Mouse (Mus musculus) forebrain, embryonic 14.5 days (tissue): Measurements from ENCODE around the gene Atg2a. TPM values are rescaled to one million over a fixed set of nuclear protein-coding genes. Genes with fewer than 3 reads are reported as not detected.

Experiments used
- ATAC-seq: fragments of 200-750 bp; cut with Nextera tagmentation; 2 replicates; pipeline ENCODE4 v1.8.0; 2017; ENCODE audit warnings: mild to moderate bottlenecking, moderate library complexity
- DNase-seq: peaks from one replicate; pipeline ENCODE4 v3.0.0-alpha.2; 2015; ENCODE audit warnings: low spot score
- H3K27ac ChIP-seq: fragments of 300-500 bp; sonication (generic); 2 replicates; pipeline ENCODE4 v1.5.1; 2014; ENCODE audit warnings: low read depth, mild to moderate bottlenecking, control low read depth, low read length, moderate library complexity
- H3K27me3 ChIP-seq: fragments of 300-500 bp; sonication (generic); replicated peaks from 2 replicates; pipeline ENCODE4 v1.6.1; 2014; ENCODE audit warnings: low read length, control low read depth, mixed read lengths; ENCODE audit not compliant: control insufficient read depth, insufficient read depth
- H3K36me3 ChIP-seq: fragments of 300-500 bp; sonication (generic); 2 replicates; pipeline ENCODE4 v1.6.1; 2014; ENCODE audit warnings: low read length, control low read depth; ENCODE audit not compliant: control insufficient read depth, insufficient read depth
- H3K4me1 ChIP-seq: fragments of 300-500 bp; sonication (generic); 2 replicates; pipeline ENCODE4 v1.6.1; 2014; ENCODE audit warnings: antibody characterized with exemption, low read length, control low read depth; ENCODE audit not compliant: control insufficient read depth, insufficient read depth
- H3K4me2 ChIP-seq: fragments of 300-500 bp; sonication (generic); 2 replicates; pipeline ENCODE4 v1.6.1; 2014; ENCODE audit warnings: mild to moderate bottlenecking, control low read depth, low read length
- H3K4me3 ChIP-seq: fragments of 300-500 bp; sonication (generic); 2 replicates; pipeline ENCODE4 v1.5.1; 2014; ENCODE audit warnings: low read depth, low read length, control low read depth
- H3K9ac ChIP-seq: fragments of 300-500 bp; sonication (generic); 2 replicates; pipeline ENCODE4 v1.6.1; 2014; ENCODE audit warnings: mild to moderate bottlenecking, low read length, control low read depth, moderate library complexity
- H3K9me3 ChIP-seq: fragments of 300-500 bp; sonication (generic); replicated peaks from 2 replicates; pipeline ENCODE4 v1.6.1; 2016; ENCODE audit warnings: low read length, control low read depth, mixed read lengths; ENCODE audit not compliant: control insufficient read depth
- WGBS: fragments of 180-500 bp; shearing (Covaris S2); extraction: QIAGEN DNeasy Blood & Tissue Kit; methylation state at CpG from one replicate; pipeline ENCODE4 v1.1.7; 2014; 5-methylcytosine and 5-hydroxymethylcytosine counted together
- polyA plus RNA-seq: library from polyadenylated mRNA; unstranded; fragments of >200 nt; fragmentation: Nextera tagmentation; extraction: Ambion mirVana; gene quantifications from 2 replicates; pipeline ENCODE4 v1.2.1, GENCODE M21; 2014

The Atg2a gene
- polyA plus RNA-seq, 1 experiment from 2014 or later: 7.9 TPM

- DNase-seq (peak; percentile 56), ATAC-seq (no peak)
- H3K9me3 ChIP-seq: no peaks in the 10 kb centered on the region
- no peaks in the 10 kb centered on the region for H3K27me3 ChIP-seq
- WGBS: 49% methylated on average over 7 of the region's 7 CpGs
- no peak overlapping the region for H3K9ac ChIP-seq
- no peaks in the 10 kb centered on the region for H3K4me1 ChIP-seq
- H3K4me2 ChIP-seq: no peak overlapping the region
- no peak overlapping the region for H3K4me3 ChIP-seq
- peaks cover 52% of the 10 kb centered on the region for H3K36me3 ChIP-seq
- H3K27ac ChIP-seq: no peak overlapping the region
Measured at GRCm38 (mm10) chr19:6262222-6262621, 20.8 kb downstream of the Atg2a start.

GRCm38 (mm10) chr19:6262839-6263433, 21.5 kb downstream of the Atg2a start:
- H3K27me3 ChIP-seq: no peaks in the 10 kb centered on the region
- DNase-seq (no peak), ATAC-seq (no peak)
- H3K4me3 ChIP-seq: no peak overlapping the region
- WGBS: 90% methylated on average over 8 of the region's 8 CpGs
- H3K27ac ChIP-seq: no peak overlapping the region
- no peak overlapping the region for H3K4me2 ChIP-seq
- H3K9me3 ChIP-seq: no peaks in the 10 kb centered on the region
- peaks cover 45% of the 10 kb centered on the region for H3K36me3 ChIP-seq
- H3K9ac ChIP-seq: no peak overlapping the region
- H3K4me1 ChIP-seq: no peaks in the 10 kb centered on the region

GRCm38 (mm10) chr19:6264200-6264599, 22.7 kb downstream of the Atg2a start:
- WGBS: 82% methylated on average over 9 of the region's 9 CpGs
- no peak overlapping the region for H3K4me3 ChIP-seq
- H3K27me3 ChIP-seq: no peaks in the 10 kb centered on the region
- H3K4me2 ChIP-seq: no peak overlapping the region
- H3K36me3 ChIP-seq: peaks cover 32% of the 10 kb centered on the region
- H3K9me3 ChIP-seq: no peaks in the 10 kb centered on the region
- DNase-seq (no peak), ATAC-seq (no peak)
- H3K4me1 ChIP-seq: no peaks in the 10 kb centered on the region
- H3K9ac ChIP-seq: no peak overlapping the region
- no peak overlapping the region for H3K27ac ChIP-seq

DNA sequence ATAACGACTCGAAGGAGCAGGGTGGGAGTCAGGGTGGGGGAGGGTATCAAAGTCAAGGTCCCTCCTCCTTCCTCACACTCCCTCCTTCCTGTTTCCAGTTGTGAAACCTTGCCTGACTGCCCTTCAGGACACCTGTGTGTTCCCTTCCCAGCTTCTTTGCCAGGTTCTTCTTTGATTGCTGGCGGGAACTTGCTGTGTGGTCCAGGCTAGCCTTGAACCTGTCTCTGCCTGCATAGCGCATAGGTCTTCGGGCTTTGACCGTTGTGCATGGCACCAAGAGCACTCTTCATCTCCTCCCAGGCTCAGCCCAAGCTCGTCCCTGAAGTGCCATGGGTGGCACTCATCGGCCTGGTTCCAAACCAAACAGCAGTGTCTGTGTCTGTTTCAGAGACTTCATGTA, 23.5 kb downstream of the Atg2a start:
- Histone ChIP-seq H3K27me3 (no peaks in the 10 kb centered on the region), H3K27ac (no peak overlapping the region), H3K4me2 (no peak overlapping the region), H3K4me3 (no peak overlapping the region), H3K9ac (no peak overlapping the region), H3K9me3 (no peaks in the 10 kb centered on the region), H3K4me1 (no peaks in the 10 kb centered on the region), H3K36me3 (peaks cover 28% of the 10 kb centered on the region)
- 91% methylated on average over 8 of the region's 8 CpGs for WGBS
- DNase-seq: no peak
- no peak for ATAC-seq

- H3K9ac ChIP-seq: no peak overlapping the region
- no peak for ATAC-seq
- no peaks in the 10 kb centered on the region for H3K9me3 ChIP-seq
- no peak overlapping the region for H3K27ac ChIP-seq
- H3K4me1 ChIP-seq: no peaks in the 10 kb centered on the region
- DNase-seq: no peak
- H3K27me3 ChIP-seq: no peaks in the 10 kb centered on the region
- H3K4me2 ChIP-seq: no peak overlapping the region
- H3K4me3 ChIP-seq: no peak overlapping the region
- 60% methylated on average over 6 of the region's 6 CpGs for WGBS
- H3K36me3 ChIP-seq: peaks cover 20% of the 10 kb centered on the region
Measured at GRCm38 (mm10) chr19:6265727-6266182, 24.3 kb downstream of the Atg2a start.

- H3K36me3 ChIP-seq: peaks cover 2% of the 10 kb centered on the region; the same call in 1 of the 2 replicates
- no peak overlapping the region for H3K4me3 ChIP-seq
- no peak overlapping the region for H3K27ac ChIP-seq
- H3K4me1 ChIP-seq: no peaks in the 10 kb centered on the region
- H3K9ac ChIP-seq: no peak overlapping the region
- WGBS: 79% methylated on average over 11 of the region's 11 CpGs
- H3K9me3 ChIP-seq: no peaks in the 10 kb centered on the region
- no peaks in the 10 kb centered on the region for H3K27me3 ChIP-seq
- H3K4me2 ChIP-seq: no peak overlapping the region
- DNase-seq (no peak), ATAC-seq (no peak)
Measured at GRCm38 (mm10) chr19:6267306-6268169, 26.1 kb downstream of the Atg2a start.

DNA sequence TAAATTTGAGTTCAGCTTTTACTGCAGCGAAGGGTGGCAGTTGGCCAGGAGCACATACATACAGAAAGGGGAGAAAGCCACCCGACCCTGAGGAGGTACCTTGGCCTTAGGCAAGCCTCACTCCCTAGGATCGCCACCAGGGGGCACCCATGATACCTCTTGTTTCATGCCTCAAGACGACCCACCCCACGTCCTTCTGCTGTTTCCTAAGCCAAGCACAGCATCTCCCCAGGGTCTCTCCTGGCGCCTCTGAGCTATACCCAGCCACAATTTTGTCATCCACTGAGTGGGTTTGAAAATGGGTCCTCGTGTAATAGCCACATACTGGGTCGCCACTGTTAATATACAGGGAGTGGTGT, 26.7 kb downstream of the Atg2a start:
- Histone ChIP-seq H3K4me3 (no peak overlapping the region), H3K27ac (no peak overlapping the region), H3K4me2 (no peak overlapping the region), H3K27me3 (no peaks in the 10 kb centered on the region), H3K36me3 (no peaks in the 10 kb centered on the region), H3K9ac (no peak overlapping the region), H3K4me1 (no peaks in the 10 kb centered on the region), H3K9me3 (no peaks in the 10 kb centered on the region)
- ATAC-seq: peak; percentile 68; the same call in 1 of the 2 replicates
- 14% methylated on average over 8 of the region's 8 CpGs for WGBS
- peak; percentile 93 for DNase-seq

DNA sequence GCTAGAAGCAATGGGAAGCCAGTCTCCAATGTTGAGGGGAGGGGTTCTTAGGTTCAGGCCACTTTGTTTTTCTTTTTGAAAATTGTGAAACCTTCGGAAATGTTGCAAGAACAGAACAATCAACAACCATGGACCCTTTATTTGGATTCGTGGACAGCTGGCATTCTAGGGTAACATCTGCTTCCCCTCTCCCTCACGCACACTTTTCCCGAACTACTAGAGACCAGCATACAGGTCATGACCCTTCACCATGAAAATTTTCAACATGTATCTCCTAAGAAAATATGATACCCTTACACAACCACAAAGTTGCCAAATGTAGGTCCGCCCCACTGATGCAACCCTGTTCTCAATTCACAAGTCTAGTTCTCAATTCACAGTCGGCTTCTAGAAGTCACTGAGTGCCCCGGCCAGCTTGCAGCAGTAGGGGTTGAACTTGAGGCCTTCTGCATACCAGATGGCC, 27.2 kb downstream of the Atg2a start:
- 87% methylated on average over 7 of the region's 7 CpGs for WGBS
- H3K9ac ChIP-seq: no peak overlapping the region
- H3K4me3 ChIP-seq: no peak overlapping the region
- H3K9me3 ChIP-seq: no peaks in the 10 kb centered on the region
- H3K27ac ChIP-seq: no peak overlapping the region
- H3K27me3 ChIP-seq: no peaks in the 10 kb centered on the region
- no peak overlapping the region for H3K4me2 ChIP-seq
- no peaks in the 10 kb centered on the region for H3K36me3 ChIP-seq
- no peak for ATAC-seq
- DNase-seq: no peak
- H3K4me1 ChIP-seq: no peaks in the 10 kb centered on the region
